Mouse (Mus musculus) embryonic facial prominence, embryonic 10.5 days (tissue): ENCODE measurements around the gene Sun1. TPM values are rescaled to one million over a fixed set of nuclear protein-coding genes. Genes with fewer than 3 reads are reported as not detected.

ENCODE experiments used
- DNase-seq: peaks from one replicate; pipeline ENCODE4 v3.0.0-alpha.2; 2017; ENCODE audit warnings: low spot score
- H3K27ac ChIP-seq: fragments of 300-500 bp; sonication (generic); replicated peaks from 2 replicates; pipeline ENCODE4 v1.5.1; 2016; ENCODE audit warnings: mild to moderate bottlenecking
- H3K27me3 ChIP-seq: fragments of 300-500 bp; sonication (generic); replicated peaks from 2 replicates; pipeline ENCODE4 v1.6.1; 2016; ENCODE audit warnings: low read depth, mild to moderate bottlenecking; ENCODE audit not compliant: poor library complexity, severe bottlenecking
- H3K36me3 ChIP-seq: fragments of 300-500 bp; sonication (generic); replicated peaks from 2 replicates; pipeline ENCODE4 v1.6.1; 2016; ENCODE audit warnings: mild to moderate bottlenecking, moderate library complexity
- H3K4me1 ChIP-seq: fragments of 300-500 bp; sonication (generic); 2 replicates; pipeline ENCODE4 v1.6.1; 2016
- H3K4me3 ChIP-seq: fragments of 300-500 bp; sonication (generic); 2 replicates; pipeline ENCODE4 v1.5.1; 2016; ENCODE audit warnings: mild to moderate bottlenecking, moderate library complexity
- H3K9me3 ChIP-seq: fragments of 300-500 bp; sonication (generic); 2 replicates; pipeline ENCODE4 v1.6.1; 2016; ENCODE audit warnings: mild to moderate bottlenecking
- WGBS: fragments of 180-500 bp; shearing (Covaris S2); methylation state at CpG from one replicate; pipeline ENCODE4 v1.1.7; 2016; 5-methylcytosine and 5-hydroxymethylcytosine counted together
- polyA plus RNA-seq: library from polyadenylated mRNA; unstranded; fragments of >200 nt; fragmentation: Nextera tagmentation; extraction: Ambion mirVana; gene quantifications from 2 replicates; pipeline ENCODE4 v1.2.1, GENCODE M21; 2016

The Sun1 gene
- polyA plus RNA-seq, 1 experiment from 2014 or later: 50.5 TPM

GRCm38 (mm10) chr5:139211737-139212385 lies 11.4 kb downstream of the Sun1 start:
- H3K4me3 ChIP-seq: no peak overlapping the region

GRCm38 (mm10) chr5:139214298-139214697 lies 13.9 kb downstream of the Sun1 start:
- Histone ChIP-seq H3K27me3 (no peaks in the 10 kb centered on the region), H3K27ac (no peak overlapping the region), H3K4me3 (no peak overlapping the region), H3K36me3 (peaks cover 55% of the 10 kb centered on the region), H3K9me3 (no peaks in the 10 kb centered on the region), H3K4me1 (no peaks in the 10 kb centered on the region)
- no peak for DNase-seq

More at GRCm38 (mm10) chr5:139211737-139212385, 11.4 kb downstream of the Sun1 start:
- WGBS: 95% methylated on average over 11 of the region's 11 CpGs
- peaks cover 62% of the 10 kb centered on the region for H3K36me3 ChIP-seq
- H3K27me3 ChIP-seq: no peaks in the 10 kb centered on the region
- H3K27ac ChIP-seq: no peak overlapping the region
- no peaks in the 10 kb centered on the region for H3K4me1 ChIP-seq
- H3K9me3 ChIP-seq: no peaks in the 10 kb centered on the region
- no peak for DNase-seq

GRCm38 (mm10) chr5:139215184-139215583 lies 14.7 kb downstream of the Sun1 start:
- no peak for DNase-seq
- H3K36me3 ChIP-seq: peaks cover 54% of the 10 kb centered on the region
- H3K27ac ChIP-seq: no peak overlapping the region
- no peak overlapping the region for H3K4me3 ChIP-seq
- H3K27me3 ChIP-seq: no peaks in the 10 kb centered on the region
- 96% methylated on average over 5 of the region's 5 CpGs for WGBS
- H3K9me3 ChIP-seq: no peaks in the 10 kb centered on the region
- H3K4me1 ChIP-seq: no peaks in the 10 kb centered on the region

GRCm38 (mm10) chr5:139216121-139216520 lies 15.7 kb downstream of the Sun1 start:
- H3K4me3 ChIP-seq: no peak overlapping the region
- H3K36me3 ChIP-seq: peaks cover 54% of the 10 kb centered on the region
- no peaks in the 10 kb centered on the region for H3K9me3 ChIP-seq
- no peaks in the 10 kb centered on the region for H3K27me3 ChIP-seq
- WGBS: 90% methylated on average over 2 of the region's 2 CpGs
- no peak for DNase-seq
- no peak overlapping the region for H3K27ac ChIP-seq
- no peaks in the 10 kb centered on the region for H3K4me1 ChIP-seq

- WGBS: 94% methylated on average over 3 of the region's 3 CpGs
- Histone ChIP-seq H3K36me3 (peaks cover 56% of the 10 kb centered on the region), H3K9me3 (no peaks in the 10 kb centered on the region), H3K27ac (no peak overlapping the region), H3K4me3 (no peak overlapping the region), H3K4me1 (no peaks in the 10 kb centered on the region), H3K27me3 (no peaks in the 10 kb centered on the region)
- DNase-seq: no peak
These were observed 16.3 kb downstream of the Sun1 start for GRCm38 (mm10) chr5:139216774-139217173.

GRCm38 (mm10) chr5:139220006-139220515 lies 19.6 kb downstream of the Sun1 start:
- WGBS: 92% methylated on average over 4 of the region's 4 CpGs
- Histone ChIP-seq H3K4me1 (no peaks in the 10 kb centered on the region), H3K27me3 (no peaks in the 10 kb centered on the region), H3K9me3 (no peaks in the 10 kb centered on the region), H3K36me3 (peaks cover 78% of the 10 kb centered on the region), H3K27ac (no peak overlapping the region; the same call in 1 of the 2 replicates), H3K4me3 (no peak overlapping the region)
- DNase-seq: no peak

- no peak overlapping the region for H3K4me3 ChIP-seq
- H3K27ac ChIP-seq: no peak overlapping the region; the same call in 1 of the 2 replicates
- H3K27me3 ChIP-seq: no peaks in the 10 kb centered on the region
- 93% methylated on average over 4 of the region's 4 CpGs for WGBS
- H3K36me3 ChIP-seq: peaks cover 78% of the 10 kb centered on the region
- DNase-seq: no peak
- no peaks in the 10 kb centered on the region for H3K9me3 ChIP-seq
- no peaks in the 10 kb centered on the region for H3K4me1 ChIP-seq
These were observed 20.2 kb downstream of the Sun1 start for GRCm38 (mm10) chr5:139220610-139221009.

- peaks cover 86% of the 10 kb centered on the region for H3K36me3 ChIP-seq
- WGBS: 93% methylated on average over 10 of the region's 10 CpGs
These were observed 22.9 kb downstream of the Sun1 start for GRCm38 (mm10) chr5:139223331-139223730.

GRCm38 (mm10) chr5:139227236-139227635 lies 26.8 kb downstream of the Sun1 start:
- no peak for DNase-seq
- Histone ChIP-seq H3K9me3 (no peaks in the 10 kb centered on the region), H3K27ac (no peak overlapping the region), H3K4me3 (no peak overlapping the region), H3K4me1 (no peaks in the 10 kb centered on the region), H3K27me3 (no peaks in the 10 kb centered on the region), H3K36me3 (peaks cover 98% of the 10 kb centered on the region)
- 92% methylated on average over 4 of the region's 4 CpGs for WGBS

More at GRCm38 (mm10) chr5:139223331-139223730, 22.9 kb downstream of the Sun1 start:
- no peak for DNase-seq
- Histone ChIP-seq H3K27me3 (no peaks in the 10 kb centered on the region), H3K4me1 (no peaks in the 10 kb centered on the region), H3K9me3 (no peaks in the 10 kb centered on the region), H3K4me3 (no peak overlapping the region), H3K27ac (no peak overlapping the region)

GRCm38 (mm10) chr5:139227645-139228044 lies 27.2 kb downstream of the Sun1 start:
- Histone ChIP-seq H3K36me3 (peaks cover 98% of the 10 kb centered on the region), H3K27me3 (no peaks in the 10 kb centered on the region), H3K9me3 (no peaks in the 10 kb centered on the region), H3K4me3 (no peak overlapping the region), H3K27ac (no peak overlapping the region), H3K4me1 (no peaks in the 10 kb centered on the region)
- no peak for DNase-seq
- WGBS: 93% methylated on average over 2 of the region's 2 CpGs

GRCm38 (mm10) chr5:139228318-139228717 lies 27.9 kb downstream of the Sun1 start:
- Histone ChIP-seq H3K36me3 (peaks cover 99% of the 10 kb centered on the region), H3K4me3 (no peak overlapping the region), H3K9me3 (no peaks in the 10 kb centered on the region), H3K4me1 (no peaks in the 10 kb centered on the region), H3K27ac (no peak overlapping the region), H3K27me3 (no peaks in the 10 kb centered on the region)
- no peak for DNase-seq
- whole genome bisulfite sequencing: 95% methylated on average over 3 of the region's 3 CpGs

GRCm38 (mm10) chr5:139229716-139230115 lies 29.3 kb downstream of the Sun1 start:
- no peak overlapping the region for H3K27ac ChIP-seq
- 94% methylated on average over 3 of the region's 3 CpGs for WGBS
- H3K9me3 ChIP-seq: no peaks in the 10 kb centered on the region
- H3K4me3 ChIP-seq: no peak overlapping the region
- peaks cover 99% of the 10 kb centered on the region for H3K36me3 ChIP-seq
- DNase-seq: no peak
- H3K27me3 ChIP-seq: no peaks in the 10 kb centered on the region
- no peaks in the 10 kb centered on the region for H3K4me1 ChIP-seq

- Histone ChIP-seq H3K4me1 (no peaks in the 10 kb centered on the region), H3K4me3 (no peak overlapping the region), H3K9me3 (no peaks in the 10 kb centered on the region), H3K36me3 (peaks cover 100% of the 10 kb centered on the region), H3K27ac (no peak overlapping the region), H3K27me3 (no peaks in the 10 kb centered on the region)
- no peak for DNase-seq
- WGBS: 89% methylated on average over 3 of the region's 3 CpGs
These were observed 31.6 kb downstream of the Sun1 start for GRCm38 (mm10) chr5:139232083-139232482.
